Mouse (Mus musculus): Measurements from ENCODE around the gene Wdhd1. TPM values are rescaled to one million over a fixed set of nuclear protein-coding genes. Genes with fewer than 3 reads are reported as not detected.

Gene Wdhd1
- polyA plus RNA-seq, 1 experiment from 2014 or later: 13.4 TPM

DNA sequence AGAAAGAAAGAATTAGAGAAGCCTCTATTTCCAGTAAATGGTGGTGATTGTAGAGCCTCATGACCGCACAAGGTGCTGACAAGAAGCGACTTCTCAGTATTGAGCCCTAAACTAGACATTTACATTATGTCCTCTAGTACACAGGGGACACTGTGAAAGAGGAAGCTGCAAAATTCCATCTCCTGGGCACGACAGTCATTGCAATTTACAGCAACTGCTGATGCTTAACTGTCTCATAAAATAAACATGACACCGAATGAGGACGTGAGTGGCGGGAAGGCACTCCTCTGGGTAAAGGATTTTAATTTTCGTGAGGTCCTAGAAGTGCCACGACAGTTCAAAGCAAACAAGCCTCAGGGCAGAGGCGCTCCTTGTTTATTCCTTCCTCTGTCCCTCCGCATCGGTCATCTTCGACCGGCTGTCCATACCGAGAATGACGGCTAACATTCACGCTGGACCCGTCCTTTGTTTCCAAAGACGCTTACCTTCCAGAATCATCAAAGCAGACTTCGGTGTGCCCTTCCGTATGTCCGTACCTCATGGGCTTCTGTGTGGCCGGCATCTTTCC, 537 bp downstream of the Wdhd1 start:
- H3K4me2 ChIP-seq: peak overlapping the region; percentile 76
- peak; percentile 28 for ATAC-seq (ENCODE audit: low FRiP score, low read depth)
- peak overlapping the region; percentile 93 for H3K27ac ChIP-seq (replicated peaks)
- H3K36me3 ChIP-seq: peaks cover 10% of the 10 kb centered on the region; the same call in 1 of the 2 replicates
- no peaks in the 10 kb centered on the region for H3K27me3 ChIP-seq
- WGBS: 1% methylated on average over 22 of the region's 22 CpGs
- peak overlapping the region; percentile 63 for H3K9ac ChIP-seq
- H3K4me1 ChIP-seq (replicated peaks): peaks cover 25% of the 10 kb centered on the region
- H3K4me3 ChIP-seq: peak overlapping the region; percentile 71
- H3K9me3 ChIP-seq: no peaks in the 10 kb centered on the region

DNA sequence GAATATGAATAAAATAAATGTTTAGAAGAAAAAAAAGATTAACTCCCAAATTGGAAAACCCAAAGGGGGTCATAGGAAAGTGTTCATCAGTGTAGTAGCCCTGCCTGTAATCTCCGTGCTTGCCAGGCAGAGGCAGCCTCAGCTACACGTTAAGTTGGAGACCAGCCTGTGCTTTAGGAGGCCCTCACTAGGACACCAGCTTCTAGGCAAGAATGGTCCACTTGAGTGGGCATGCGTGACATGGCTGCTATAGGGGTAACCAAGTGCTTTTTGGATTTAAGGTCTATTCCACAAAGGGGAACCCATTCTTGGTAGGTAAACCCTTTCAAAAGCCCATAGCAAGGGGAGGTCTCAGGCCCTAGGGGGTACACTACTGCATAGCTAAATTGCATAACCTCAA, 1.2 kb downstream of the Wdhd1 start:
- Histone ChIP-seq H3K4me3 (peak overlapping the region; percentile 71), H3K27me3 (no peaks in the 10 kb centered on the region), H3K9ac (no peak overlapping the region), H3K9me3 (no peaks in the 10 kb centered on the region), H3K4me2 (peak overlapping the region; percentile 76), H3K36me3 (peaks cover 11% of the 10 kb centered on the region), H3K4me1 (replicated peaks) (peaks cover 25% of the 10 kb centered on the region), H3K27ac (replicated peaks) (no peak overlapping the region)
- 29% methylated on average over 3 of the region's 3 CpGs for WGBS
- no peak; the same call in 1 of the 2 replicates for ATAC-seq (ENCODE audit: low FRiP score, low read depth)

DNA sequence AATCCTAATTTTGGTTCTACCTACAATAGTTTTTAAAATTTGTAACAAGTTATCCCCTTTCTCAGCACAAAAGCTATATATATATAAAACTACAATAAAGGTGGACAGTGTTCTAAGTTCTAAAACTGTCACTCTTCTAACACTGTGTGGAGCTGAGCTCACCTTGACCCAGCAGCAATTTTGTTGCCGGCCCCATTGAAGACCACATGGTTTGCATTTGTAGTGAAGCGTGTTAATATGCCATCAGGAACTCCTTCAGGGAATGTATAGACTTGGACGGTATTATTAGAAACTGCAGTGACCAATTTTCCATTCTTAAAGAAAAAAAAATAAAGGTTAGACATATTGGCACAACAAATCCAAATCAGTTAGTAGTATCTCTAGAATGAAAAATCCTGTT, 2.9 kb downstream of the Wdhd1 start:
- no peaks in the 10 kb centered on the region for H3K27me3 ChIP-seq
- 84% methylated on average over 3 of the region's 3 CpGs for WGBS

DNA sequence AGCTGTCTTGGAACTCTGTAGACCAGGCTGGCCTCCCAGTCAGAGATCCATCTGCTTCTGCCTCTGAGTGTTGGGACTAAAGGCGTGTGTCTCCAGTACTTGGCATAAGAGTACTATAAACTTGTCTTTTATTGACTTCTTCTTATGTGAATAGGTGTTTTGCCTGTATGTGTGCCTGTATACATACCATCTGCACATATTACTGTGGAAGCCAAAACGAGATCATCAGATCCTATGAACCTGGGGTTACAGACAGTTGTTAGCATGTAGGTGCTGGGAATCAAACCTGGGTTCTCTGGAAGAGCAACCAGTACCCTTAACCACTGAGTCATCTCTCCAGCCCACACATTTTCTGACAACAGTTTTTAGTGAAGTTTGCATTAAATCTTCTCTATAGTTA, 7.0 kb downstream of the Wdhd1 start:
- no peak overlapping the region for H3K4me3 ChIP-seq
- H3K36me3 ChIP-seq: peaks cover 45% of the 10 kb centered on the region
- H3K9me3 ChIP-seq: no peaks in the 10 kb centered on the region
- peaks cover under 1% of the 10 kb centered on the region; the same call in 1 of the 2 replicates for H3K4me1 ChIP-seq (replicated peaks)
- no peaks in the 10 kb centered on the region for H3K27me3 ChIP-seq
- H3K27ac ChIP-seq (replicated peaks): no peak overlapping the region
- no peak overlapping the region for H3K9ac ChIP-seq
- 97% methylated on average over 2 of the region's 2 CpGs for WGBS
- H3K4me2 ChIP-seq: no peak overlapping the region
- no peak for ATAC-seq (ENCODE audit: low FRiP score, low read depth)

More for the DNA sequence above, 2.9 kb downstream of the Wdhd1 start:
- no peaks in the 10 kb centered on the region for H3K9me3 ChIP-seq
- peaks cover 22% of the 10 kb centered on the region for H3K36me3 ChIP-seq
- no peak overlapping the region for H3K4me3 ChIP-seq
- ATAC-seq (ENCODE audit: low FRiP score, low read depth): no peak
- no peak overlapping the region for H3K27ac ChIP-seq (replicated peaks)
- H3K4me1 ChIP-seq (replicated peaks): peaks cover 25% of the 10 kb centered on the region
- H3K9ac ChIP-seq: no peak overlapping the region
- no peak overlapping the region for H3K4me2 ChIP-seq

DNA sequence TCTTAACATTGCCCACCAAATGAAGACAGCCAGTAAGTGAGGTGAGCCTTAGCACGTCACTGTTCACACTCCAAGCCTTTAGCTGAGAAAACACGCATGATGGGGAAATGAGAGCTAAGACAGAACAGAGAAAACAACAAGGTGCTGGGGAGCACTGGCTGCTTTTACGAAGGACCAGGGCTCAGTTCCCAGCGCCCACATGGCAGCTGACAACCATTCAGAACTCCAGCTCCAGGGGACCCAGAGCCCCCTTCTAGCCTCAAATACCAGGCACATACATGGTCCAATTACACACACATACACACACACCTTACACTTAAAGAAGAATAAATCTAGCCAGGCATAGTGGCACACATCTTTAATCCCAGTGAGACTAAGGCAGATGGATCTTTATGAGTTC, 7.6 kb downstream of the Wdhd1 start:
- ATAC-seq (ENCODE audit: low FRiP score, low read depth): no peak
- H3K9ac ChIP-seq: no peak overlapping the region
- no peak overlapping the region for H3K4me3 ChIP-seq
- H3K27me3 ChIP-seq: no peaks in the 10 kb centered on the region
- no peak overlapping the region for H3K4me2 ChIP-seq
- H3K36me3 ChIP-seq: peaks cover 45% of the 10 kb centered on the region
- WGBS: over 99% methylated on average over 4 of the region's 4 CpGs
- H3K27ac ChIP-seq (replicated peaks): no peak overlapping the region
- H3K9me3 ChIP-seq: no peaks in the 10 kb centered on the region
- no peaks in the 10 kb centered on the region for H3K4me1 ChIP-seq (replicated peaks)

GRCm38 (mm10) chr14:47265829-47266228, 10.8 kb downstream of the Wdhd1 start:
- Histone ChIP-seq H3K4me2 (no peak overlapping the region), H3K27me3 (no peaks in the 10 kb centered on the region), H3K9me3 (no peaks in the 10 kb centered on the region), H3K27ac (replicated peaks) (no peak overlapping the region), H3K4me3 (no peak overlapping the region), H3K9ac (no peak overlapping the region), H3K36me3 (peaks cover 44% of the 10 kb centered on the region), H3K4me1 (replicated peaks) (no peaks in the 10 kb centered on the region)
- 95% methylated on average over 8 of the region's 8 CpGs for WGBS
- ATAC-seq (ENCODE audit: low FRiP score, low read depth): no peak

DNA sequence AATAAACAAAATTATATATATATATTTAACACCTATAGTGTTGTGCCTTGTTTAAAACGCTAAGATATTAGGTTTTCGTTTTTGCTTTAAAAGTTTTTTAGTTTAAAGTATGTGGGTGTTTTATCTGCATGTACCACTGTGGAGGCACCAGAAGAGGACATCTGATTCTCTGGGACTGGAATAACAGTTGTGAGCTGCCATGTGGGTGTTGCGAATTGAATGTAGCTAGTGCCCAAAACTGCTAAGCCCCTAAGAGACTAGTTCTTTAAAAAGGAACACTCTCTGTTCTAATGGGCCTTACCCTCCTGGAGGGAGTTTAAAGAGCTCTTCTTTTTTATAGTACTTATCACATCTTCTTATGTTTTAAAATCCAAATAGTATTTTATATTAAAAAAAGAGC, 11.8 kb downstream of the Wdhd1 start:
- H3K4me1 ChIP-seq (replicated peaks): no peaks in the 10 kb centered on the region
- no peak overlapping the region for H3K4me2 ChIP-seq
- H3K4me3 ChIP-seq: no peak overlapping the region
- H3K9ac ChIP-seq: no peak overlapping the region
- 96% methylated on average over 3 of the region's 3 CpGs for WGBS
- H3K9me3 ChIP-seq: no peaks in the 10 kb centered on the region
- no peaks in the 10 kb centered on the region for H3K27me3 ChIP-seq
- ATAC-seq (ENCODE audit: low FRiP score, low read depth): no peak
- no peak overlapping the region for H3K27ac ChIP-seq (replicated peaks)
- peaks cover 48% of the 10 kb centered on the region for H3K36me3 ChIP-seq

- Histone ChIP-seq H3K4me2 (no peak overlapping the region), H3K4me1 (replicated peaks) (no peaks in the 10 kb centered on the region), H3K4me3 (no peak overlapping the region), H3K27me3 (no peaks in the 10 kb centered on the region), H3K27ac (replicated peaks) (no peak overlapping the region), H3K9me3 (no peaks in the 10 kb centered on the region), H3K36me3 (peaks cover 37% of the 10 kb centered on the region), H3K9ac (no peak overlapping the region)
- WGBS: 88% methylated on average over 6 of the region's 6 CpGs
- ATAC-seq (ENCODE audit: low FRiP score, low read depth): no peak
These were observed 26.8 kb downstream of the Wdhd1 start for GRCm38 (mm10) chr14:47249839-47250238.

- no peak overlapping the region for H3K9ac ChIP-seq
- H3K4me2 ChIP-seq: no peak overlapping the region
- 68% methylated on average over 4 of the region's 4 CpGs for WGBS
- H3K4me1 ChIP-seq (replicated peaks): no peaks in the 10 kb centered on the region
- H3K4me3 ChIP-seq: no peak overlapping the region
- no peaks in the 10 kb centered on the region for H3K9me3 ChIP-seq
- H3K27me3 ChIP-seq: no peaks in the 10 kb centered on the region
- ATAC-seq (ENCODE audit: low FRiP score, low read depth): no peak
- H3K36me3 ChIP-seq: peaks cover 44% of the 10 kb centered on the region
- no peak overlapping the region for H3K27ac ChIP-seq (replicated peaks)
These were observed 33.9 kb downstream of the Wdhd1 start for GRCm38 (mm10) chr14:47242753-47243152.

- H3K4me3 ChIP-seq: no peak overlapping the region
- ATAC-seq (ENCODE audit: low FRiP score, low read depth): no peak
- WGBS: 93% methylated on average over 6 of the region's 6 CpGs
- no peak overlapping the region for H3K27ac ChIP-seq (replicated peaks)
- no peaks in the 10 kb centered on the region for H3K4me1 ChIP-seq (replicated peaks)
- H3K9ac ChIP-seq: no peak overlapping the region
- no peaks in the 10 kb centered on the region for H3K9me3 ChIP-seq
- no peak overlapping the region for H3K4me2 ChIP-seq
- no peaks in the 10 kb centered on the region for H3K27me3 ChIP-seq
- H3K36me3 ChIP-seq: peaks cover 28% of the 10 kb centered on the region
These were observed 35.6 kb downstream of the Wdhd1 start for GRCm38 (mm10) chr14:47241046-47241445.

DNA sequence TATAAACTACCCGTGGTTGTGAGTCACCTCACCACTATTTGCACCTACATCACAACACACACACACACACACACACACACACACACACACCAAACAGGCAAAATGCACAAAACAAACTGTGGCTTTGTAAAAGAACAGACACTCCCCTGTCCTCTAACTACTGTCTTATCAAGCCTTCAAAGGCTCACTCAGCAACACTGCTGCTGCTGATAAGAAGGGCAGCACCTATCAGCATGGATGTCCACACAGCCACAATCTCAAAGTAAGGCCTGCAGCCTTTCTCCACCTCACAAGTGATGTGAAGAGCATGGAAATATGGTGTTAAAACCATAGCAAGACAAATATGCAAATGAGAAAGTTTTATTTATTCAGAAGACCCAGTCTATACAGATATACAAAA, 36.1 kb downstream of the Wdhd1 start:
- no peak overlapping the region for H3K9ac ChIP-seq
- no peaks in the 10 kb centered on the region for H3K4me1 ChIP-seq (replicated peaks)
- no peak overlapping the region for H3K27ac ChIP-seq (replicated peaks)
- H3K27me3 ChIP-seq: no peaks in the 10 kb centered on the region
- ATAC-seq (ENCODE audit: low FRiP score, low read depth): no peak
- peaks cover 23% of the 10 kb centered on the region for H3K36me3 ChIP-seq
- no peaks in the 10 kb centered on the region for H3K9me3 ChIP-seq
- no peak overlapping the region for H3K4me2 ChIP-seq
- H3K4me3 ChIP-seq: no peak overlapping the region
- 88% methylated on average over 1 of the region's 1 CpGs for WGBS

- WGBS: 91% methylated on average over 4 of the region's 4 CpGs
These were observed 39.4 kb downstream of the Wdhd1 start for GRCm38 (mm10) chr14:47237286-47237685.

DNA sequence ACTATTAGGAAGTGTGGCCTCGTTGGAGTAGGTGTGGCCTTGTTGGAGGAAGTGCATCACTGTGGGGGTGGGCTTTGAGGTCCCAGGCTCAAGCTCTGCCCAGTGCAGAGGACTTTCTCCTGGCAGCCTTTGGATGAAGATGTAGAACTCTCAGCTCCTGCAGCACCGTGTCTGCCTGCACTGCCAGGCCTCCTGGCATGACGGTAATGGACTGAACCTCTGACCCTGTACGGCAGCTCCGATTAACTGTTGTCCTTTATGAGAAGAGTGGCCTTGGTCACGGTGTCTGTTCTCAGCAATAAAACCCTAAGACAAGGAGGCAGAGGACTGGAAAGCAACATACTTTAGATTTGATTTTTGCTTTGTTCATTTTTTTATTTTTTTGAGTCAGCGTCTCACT, 40.2 kb downstream of the Wdhd1 start:
- Histone ChIP-seq H3K9ac (no peak overlapping the region), H3K27me3 (no peaks in the 10 kb centered on the region), H3K27ac (replicated peaks) (no peak overlapping the region), H3K4me3 (no peak overlapping the region), H3K4me2 (no peak overlapping the region), H3K36me3 (peaks cover 4% of the 10 kb centered on the region; the same call in 1 of the 2 replicates), H3K9me3 (no peaks in the 10 kb centered on the region), H3K4me1 (replicated peaks) (no peaks in the 10 kb centered on the region)
- no peak for ATAC-seq (ENCODE audit: low FRiP score, low read depth)
- WGBS: 93% methylated on average over 7 of the region's 7 CpGs

More at GRCm38 (mm10) chr14:47237286-47237685, 39.4 kb downstream of the Wdhd1 start:
- H3K4me1 ChIP-seq (replicated peaks): no peaks in the 10 kb centered on the region
- no peak overlapping the region for H3K4me3 ChIP-seq
- H3K27me3 ChIP-seq: no peaks in the 10 kb centered on the region
- peaks cover 4% of the 10 kb centered on the region; the same call in 1 of the 2 replicates for H3K36me3 ChIP-seq
- no peak for ATAC-seq (ENCODE audit: low FRiP score, low read depth)
- H3K9me3 ChIP-seq: no peaks in the 10 kb centered on the region
- H3K9ac ChIP-seq: no peak overlapping the region
- no peak overlapping the region for H3K27ac ChIP-seq (replicated peaks)
- H3K4me2 ChIP-seq: no peak overlapping the region

Data from hindbrain, embryonic 15.5 days (tissue).